Mouse (Mus musculus): ENCODE data around the gene Krtap4-8. TPM values are rescaled to one million over a fixed set of nuclear protein-coding genes. Genes with fewer than 3 reads are reported as not detected.
"Not testable (repeated sequence)": the region's sequence is repeated elsewhere in the genome, so short reads cannot be mapped to it uniquely, and the experiment has no call there.

The Krtap4-8 gene
- not detected for total RNA-seq (2022)

GRCm38 (mm10) chr11:99780604-99781003 is at the start of gene Krtap4-8:
Gene Krtap4-8 (minus strand): TSS chr11:99780704.
- no peak for DNase-seq

- DNase-seq = not testable (repeated sequence)
Measured at GRCm38 (mm10) chr11:99815566-99815965, 35.1 kb upstream of the Krtap4-8 start, which contains the start of gene Gm11564. Gene Gm11564 (minus strand): TSS chr11:99815666.

GRCm38 (mm10) chr11:99809792-99810191 is 29.3 kb upstream of the Krtap4-8 start, which contains the start of gene Krtap4-13:
Gene Krtap4-13 (minus strand): TSS chr11:99809892.
- not testable (repeated sequence) for DNase-seq

GRCm38 (mm10) chr11:99804346-99804745 is 23.8 kb upstream of the Krtap4-8 start, which contains the start of gene Gm11554:
Gene Gm11554 (minus strand): TSS chr11:99804446.
- not testable (repeated sequence) for DNase-seq

GRCm38 (mm10) chr11:99798832-99799231 is 18.3 kb upstream of the Krtap4-8 start, which contains the start of gene Gm11569:
Gene Gm11569 (minus strand): TSS chr11:99798932.
- DNase-seq = not testable (repeated sequence)

GRCm38 (mm10) chr11:99793367-99793766 is 12.9 kb upstream of the Krtap4-8 start, which contains the start of gene Gm11596:
Gene Gm11596 (minus strand): TSS chr11:99793467.
- no peak for DNase-seq

- DNase-seq = not testable (repeated sequence)
Measured at GRCm38 (mm10) chr11:99784900-99785299, 4.4 kb upstream of the Krtap4-8 start, which contains the start of gene Krtap4-9. Gene Krtap4-9 (plus strand): TSS chr11:99785200.

GRCm38 (mm10) chr11:99778401-99778800 is 2.1 kb downstream of the Krtap4-8 start:
- no peak for DNase-seq

- not testable (repeated sequence) for DNase-seq
Measured at GRCm38 (mm10) chr11:99772813-99773212, 7.7 kb downstream of the Krtap4-8 start, which contains the start of gene Gm11595. Gene Gm11595 (minus strand): TSS chr11:99772913.

- DNase-seq = no peak
Measured at GRCm38 (mm10) chr11:99768410-99768809, 12.1 kb downstream of the Krtap4-8 start.

- DNase-seq = no peak
Measured at GRCm38 (mm10) chr11:99758877-99759276, 21.6 kb downstream of the Krtap4-8 start.

- DNase-seq = no peak
Measured at GRCm38 (mm10) chr11:99743985-99744384, 36.5 kb downstream of the Krtap4-8 start.

GRCm38 (mm10) chr11:99734190-99734589 is 46.3 kb downstream of the Krtap4-8 start, which contains the start of gene Gm14180:
Gene Gm14180 (minus strand): TSS chr11:99734290.
- DNase-seq = no peak

Other genes starting within 250 kb of the Krtap4-8 start
- not detected for gene Krt40, start 237.5 kb downstream of the Krtap4-8 start, total RNA-seq (2022)
- not detected for gene Krtap3-3, start 229.8 kb downstream of the Krtap4-8 start, total RNA-seq (2022)
- not detected for gene Krtap3-2, start 223.9 kb downstream of the Krtap4-8 start, total RNA-seq (2022)
- gene Gm11939, start 221.2 kb downstream of the Krtap4-8 start, total RNA-seq (2022) = not detected
- not detected for gene Krtap3-1, start 214.1 kb downstream of the Krtap4-8 start, total RNA-seq (2022)
- gene Krtap1-5, start 199.7 kb downstream of the Krtap4-8 start, total RNA-seq (2022) = not detected
- gene Krtap1-4, start 197.1 kb downstream of the Krtap4-8 start, total RNA-seq (2022) = not detected
- not detected for gene Krtap1-3, start 189.4 kb downstream of the Krtap4-8 start, total RNA-seq (2022)
- gene Krtap9-3, start 182.6 kb downstream of the Krtap4-8 start, total RNA-seq (2022) = not detected
- gene Gm11938, start 177.4 kb downstream of the Krtap4-8 start, total RNA-seq (2022) = not detected
- not detected for gene Gm11937, start 170.5 kb downstream of the Krtap4-8 start, total RNA-seq (2022)
- gene Krtap2-4, start 165.9 kb downstream of the Krtap4-8 start, total RNA-seq (2022) = not detected
- gene Gm11562, start 160.3 kb downstream of the Krtap4-8 start, total RNA-seq (2022) = not detected
- not detected for gene Krtap4-1, start 152.5 kb downstream of the Krtap4-8 start, total RNA-seq (2022)
- not detected for gene Krtap4-2, start 145.6 kb downstream of the Krtap4-8 start, total RNA-seq (2022)
- not detected for gene Krtap4-7, start 136.6 kb downstream of the Krtap4-8 start, total RNA-seq (2022)
- gene Gm11555, start 130.5 kb downstream of the Krtap4-8 start, total RNA-seq (2022) = not detected
- gene Gm11563, start 121.7 kb downstream of the Krtap4-8 start, total RNA-seq (2022) = not detected
- not detected for gene Krtap4-6, start 114.7 kb downstream of the Krtap4-8 start, total RNA-seq (2022)
- not detected for gene Gm14190, start 90.0 kb downstream of the Krtap4-8 start, total RNA-seq (2022)
- not detected for gene Gm14180, start 46.4 kb downstream of the Krtap4-8 start, total RNA-seq (2022)
- gene Gm11595, start 7.8 kb downstream of the Krtap4-8 start, total RNA-seq (2022) = not detected
- gene Krtap4-9, start 4.5 kb upstream of the Krtap4-8 start, total RNA-seq (2022) = not detected
- gene Gm11596, start 12.8 kb upstream of the Krtap4-8 start, total RNA-seq (2022) = not detected
- gene Gm11569, start 18.2 kb upstream of the Krtap4-8 start, total RNA-seq (2022) = not detected
- not detected for gene Gm11554, start 23.7 kb upstream of the Krtap4-8 start, total RNA-seq (2022)
- gene Krtap4-13, start 29.2 kb upstream of the Krtap4-8 start, total RNA-seq (2022) = not detected
- not detected for gene Gm11564, start 35.0 kb upstream of the Krtap4-8 start, total RNA-seq (2022)
- gene 2300003K06Rik, start 57.4 kb upstream of the Krtap4-8 start, total RNA-seq (2022) = not detected
- not detected for gene Krtap4-16, start 70.9 kb upstream of the Krtap4-8 start, total RNA-seq (2022)
- not detected for gene Gm11568, start 77.2 kb upstream of the Krtap4-8 start, total RNA-seq (2022)
- gene Gm11559, start 83.8 kb upstream of the Krtap4-8 start, total RNA-seq (2022) = not detected
- gene Krtap9-1, start 92.7 kb upstream of the Krtap4-8 start, total RNA-seq (2022) = not detected
- not detected for gene Gm11567, start 98.5 kb upstream of the Krtap4-8 start, total RNA-seq (2022)
- gene Krtap31-1, start 127.2 kb upstream of the Krtap4-8 start, total RNA-seq (2022) = not detected
- gene Gm11565, start 134.0 kb upstream of the Krtap4-8 start, total RNA-seq (2022) = not detected
- not detected for gene Krtap31-2, start 155.6 kb upstream of the Krtap4-8 start, total RNA-seq (2022)
- not detected for gene Krtap9-5, start 167.8 kb upstream of the Krtap4-8 start, total RNA-seq (2022)
- gene Krtap29-1, start 198.3 kb upstream of the Krtap4-8 start, total RNA-seq (2022) = not detected
- not detected for gene Krtap16-1, start 205.9 kb upstream of the Krtap4-8 start, total RNA-seq (2022)
- gene Krtap17-1, start 213.3 kb upstream of the Krtap4-8 start, total RNA-seq (2022) = not detected
- gene Krt33a, start 235.5 kb upstream of the Krtap4-8 start, total RNA-seq (2022) = not detected
- not detected for gene Krt33b, start 249.2 kb upstream of the Krtap4-8 start, total RNA-seq (2022)